Mouse (Mus musculus) lung, postnatal 0 days (tissue): ENCODE results near the gene Ccdc28b. TPM values are rescaled to one million over a fixed set of nuclear protein-coding genes. Genes with fewer than 3 reads are reported as not detected.

Source experiments
- ATAC-seq: fragments of 200-750 bp; cut with Nextera tagmentation; 2 replicates; pipeline ENCODE4 v1.8.0; 2017; ENCODE audit warnings: moderate library complexity
- DNase-seq: peaks from one replicate; pipeline ENCODE4 v3.0.0-alpha.2; 2016; ENCODE audit warnings: low spot score
- H3K27ac ChIP-seq: fragments of 300-500 bp; sonication (generic); 2 replicates; pipeline ENCODE4 v1.5.1; 2014; ENCODE audit warnings: antibody characterized with exemption, mild to moderate bottlenecking, low read length, mixed read lengths
- H3K27me3 ChIP-seq: fragments of 300-500 bp; sonication (generic); replicated peaks from 2 replicates; pipeline ENCODE4 v1.6.1; 2014; ENCODE audit warnings: low read length, mixed read lengths; ENCODE audit not compliant: insufficient read depth
- H3K36me3 ChIP-seq: fragments of 300-500 bp; sonication (generic); 2 replicates; pipeline ENCODE4 v1.6.1; 2014; ENCODE audit warnings: low read length, mixed read lengths; ENCODE audit not compliant: insufficient read depth
- H3K4me1 ChIP-seq: fragments of 300-500 bp; sonication (generic); 2 replicates; pipeline ENCODE4 v1.6.1; 2014; ENCODE audit warnings: antibody characterized with exemption, low read depth, low read length, mixed read lengths; ENCODE audit not compliant: insufficient read depth
- H3K4me2 ChIP-seq: fragments of 300-500 bp; sonication (generic); replicated peaks from 2 replicates; pipeline ENCODE4 v1.6.1; 2014; ENCODE audit warnings: low read depth, mild to moderate bottlenecking, low read length, moderate library complexity, mixed read lengths
- H3K4me3 ChIP-seq: fragments of 300-500 bp; sonication (generic); 2 replicates; pipeline ENCODE4 v1.5.1; 2014; ENCODE audit warnings: low read depth, low read length
- H3K9ac ChIP-seq: fragments of 300-500 bp; sonication (generic); replicated peaks from 2 replicates; pipeline ENCODE4 v1.6.1; 2014; ENCODE audit warnings: low read depth, mild to moderate bottlenecking
- H3K9me3 ChIP-seq: fragments of 300-500 bp; sonication (generic); 2 replicates; pipeline ENCODE4 v1.6.1; 2016; ENCODE audit warnings: low read length, mixed read lengths
- CTCF ChIP-seq: IDR thresholded peaks from 2 replicates; pipeline ENCODE4 v1.5.1; 2016; ENCODE audit warnings: antibody characterized with exemption, mild to moderate bottlenecking
- EP300 ChIP-seq: IDR thresholded peaks from 2 replicates; pipeline ENCODE4 v1.6.1; 2016; ENCODE audit warnings: antibody characterized with exemption, mild to moderate bottlenecking, control low read depth
- WGBS: fragments of 180-500 bp; shearing (Covaris S2); extraction: QIAGEN DNeasy Blood & Tissue Kit; methylation state at CpG from one replicate; pipeline ENCODE4 v1.1.7; 2014; 5-methylcytosine and 5-hydroxymethylcytosine counted together
- polyA plus RNA-seq: library from polyadenylated mRNA; unstranded; fragments of >200 nt; fragmentation: Nextera tagmentation; extraction: Ambion mirVana; gene quantifications from 2 replicates; pipeline ENCODE4 v1.2.1, GENCODE M21; 2015

The Ccdc28b gene
- polyA plus RNA-seq, 1 experiment from 2014 or later = 76.3 TPM

DNA sequence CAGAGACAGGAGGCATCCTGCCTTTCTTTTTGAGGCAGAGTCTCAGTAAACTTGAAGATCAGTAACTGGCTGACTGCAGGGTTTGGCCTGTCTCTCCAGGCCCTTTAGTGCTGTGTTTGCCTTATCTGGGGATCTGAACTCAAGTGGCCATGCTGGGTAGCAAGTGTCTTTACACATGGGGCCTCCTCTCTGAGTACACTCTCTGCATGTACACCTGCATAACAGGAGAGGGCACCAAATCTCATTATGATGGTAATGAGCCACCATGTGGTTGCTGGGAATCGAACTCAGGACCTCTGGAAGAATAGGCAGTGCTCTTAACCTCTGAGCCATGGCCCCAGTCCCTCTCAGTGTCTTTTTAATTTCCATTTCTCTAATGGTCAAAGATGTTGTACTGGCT is 41.5 kb downstream of the Ccdc28b start:
- Histone ChIP-seq H3K27ac (no peak overlapping the region), H3K36me3 (no peaks in the 10 kb centered on the region), H3K9ac (no peak overlapping the region), H3K27me3 (no peaks in the 10 kb centered on the region), H3K4me3 (no peak overlapping the region), H3K4me2 (no peak overlapping the region), H3K9me3 (no peaks in the 10 kb centered on the region), H3K4me1 (peaks cover 6% of the 10 kb centered on the region; the same call in 1 of the 2 replicates)
- TF ChIP-seq EP300 = no peak
- no peak for TF ChIP-seq CTCF
- no peak for ATAC-seq
- DNase-seq = no peak
- 86% methylated on average over 1 of the region's 1 CpGs for WGBS

DNA sequence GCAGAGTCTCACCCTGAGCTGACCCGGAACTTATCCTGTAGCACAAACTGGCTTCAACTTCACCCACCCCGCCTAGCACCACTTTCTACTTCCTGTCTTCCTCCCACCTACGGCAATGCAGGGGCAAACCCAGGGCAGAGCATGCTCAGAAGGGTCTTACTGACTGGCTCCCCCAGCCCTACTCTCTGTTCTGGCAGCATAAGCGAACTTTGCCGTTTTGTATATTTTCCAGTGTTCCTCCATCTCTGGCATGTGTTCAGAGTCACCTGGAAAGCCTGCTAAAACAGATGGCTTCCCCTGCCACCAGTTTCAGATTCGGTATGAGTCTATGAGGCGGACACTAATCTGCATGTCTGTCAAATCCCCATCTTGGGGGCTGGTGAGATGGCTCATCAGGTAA is 43.4 kb downstream of the Ccdc28b start:
- DNase-seq (no peak), ATAC-seq (no peak)
- Histone ChIP-seq H3K27ac (no peak overlapping the region), H3K9ac (no peak overlapping the region), H3K4me3 (no peak overlapping the region), H3K4me2 (no peak overlapping the region), H3K36me3 (no peaks in the 10 kb centered on the region), H3K9me3 (no peaks in the 10 kb centered on the region), H3K27me3 (no peaks in the 10 kb centered on the region), H3K4me1 (peaks cover 6% of the 10 kb centered on the region; the same call in 1 of the 2 replicates)
- no peak for TF ChIP-seq EP300
- TF ChIP-seq CTCF = no peak
- 45% methylated on average over 7 of the region's 7 CpGs for WGBS

DNA sequence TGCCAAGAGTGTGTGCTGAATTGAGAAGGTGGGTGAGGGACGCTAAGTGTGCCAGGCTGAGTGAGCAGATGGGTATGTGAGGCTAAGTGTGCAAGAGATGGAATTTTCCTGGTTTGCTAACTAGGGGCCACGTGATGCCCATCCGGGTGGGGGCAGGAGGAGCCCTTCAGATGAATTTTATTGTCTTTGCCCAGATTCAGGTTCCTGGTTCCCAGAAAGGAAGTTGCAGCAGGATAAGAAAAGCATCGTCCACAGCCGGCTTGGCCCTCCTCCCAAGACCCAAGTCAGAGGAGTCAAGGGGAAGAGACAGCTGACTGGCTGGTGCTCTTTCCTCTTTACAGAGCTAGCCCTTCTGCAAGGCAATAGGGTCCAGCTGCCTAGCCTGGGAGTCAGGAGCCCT is 45.3 kb downstream of the Ccdc28b start, which contains the start of gene Fam167b:
Fam167b (minus strand) TSS at position 84 of the 400 bp plus-strand sequence.
- H3K4me3 ChIP-seq = no peak within 1 kb of the TSS

DNA sequence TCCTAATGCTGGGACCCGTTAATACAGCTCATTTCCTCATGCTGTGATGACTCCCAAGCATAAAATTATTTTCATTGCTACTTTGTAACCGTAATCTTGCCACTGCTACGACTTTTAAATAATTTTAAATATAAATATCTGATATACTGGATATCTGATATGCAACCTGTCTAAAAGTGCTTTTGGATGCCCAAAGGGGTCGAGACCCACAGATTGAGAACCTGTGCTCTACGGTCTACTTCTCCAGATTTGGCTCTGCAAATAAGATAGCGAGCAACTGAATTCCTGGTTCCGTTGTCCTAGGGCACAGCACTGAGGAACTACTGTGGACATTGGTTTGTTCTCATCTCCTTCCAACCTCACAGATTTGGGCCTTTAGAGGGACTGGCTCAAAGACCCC is 46.1 kb downstream of the Ccdc28b start:
- no peak overlapping the region for H3K4me3 ChIP-seq
- no peak overlapping the region; the same call in 1 of the 2 replicates for H3K9ac ChIP-seq
- H3K27ac ChIP-seq = no peak overlapping the region
- TF ChIP-seq EP300 (no peak), CTCF (no peak)
- H3K4me2 ChIP-seq = peak overlapping the region; percentile 20; the same call in 1 of the 2 replicates
- no peaks in the 10 kb centered on the region for H3K4me1 ChIP-seq
- H3K27me3 ChIP-seq = no peaks in the 10 kb centered on the region
- ATAC-seq (no peak), DNase-seq (no peak)
- 79% methylated on average over 7 of the region's 7 CpGs for WGBS
- H3K36me3 ChIP-seq = no peaks in the 10 kb centered on the region
- no peaks in the 10 kb centered on the region for H3K9me3 ChIP-seq

More for the DNA sequence above, 45.3 kb downstream of the Ccdc28b start, which contains the start of gene Fam167b:
- DNase-seq = peak; percentile 42
- ATAC-seq = peak; percentile 50
- WGBS = 53% methylated on average over 5 of the region's 5 CpGs
- no peak within 1 kb of the TSS; the same call in 1 of the 2 replicates for H3K9ac ChIP-seq
- H3K27ac ChIP-seq = peak within 1 kb of the TSS; percentile 43; the same call in 1 of the 2 replicates
- no peaks in the 10 kb centered on the region for H3K9me3 ChIP-seq
- no peaks in the 10 kb centered on the region for H3K4me1 ChIP-seq
- no peaks in the 10 kb centered on the region for H3K36me3 ChIP-seq
- TF ChIP-seq CTCF = no peak
- H3K27me3 ChIP-seq = no peaks in the 10 kb centered on the region
- peak within 1 kb of the TSS; percentile 20; the same call in 1 of the 2 replicates for H3K4me2 ChIP-seq

DNA sequence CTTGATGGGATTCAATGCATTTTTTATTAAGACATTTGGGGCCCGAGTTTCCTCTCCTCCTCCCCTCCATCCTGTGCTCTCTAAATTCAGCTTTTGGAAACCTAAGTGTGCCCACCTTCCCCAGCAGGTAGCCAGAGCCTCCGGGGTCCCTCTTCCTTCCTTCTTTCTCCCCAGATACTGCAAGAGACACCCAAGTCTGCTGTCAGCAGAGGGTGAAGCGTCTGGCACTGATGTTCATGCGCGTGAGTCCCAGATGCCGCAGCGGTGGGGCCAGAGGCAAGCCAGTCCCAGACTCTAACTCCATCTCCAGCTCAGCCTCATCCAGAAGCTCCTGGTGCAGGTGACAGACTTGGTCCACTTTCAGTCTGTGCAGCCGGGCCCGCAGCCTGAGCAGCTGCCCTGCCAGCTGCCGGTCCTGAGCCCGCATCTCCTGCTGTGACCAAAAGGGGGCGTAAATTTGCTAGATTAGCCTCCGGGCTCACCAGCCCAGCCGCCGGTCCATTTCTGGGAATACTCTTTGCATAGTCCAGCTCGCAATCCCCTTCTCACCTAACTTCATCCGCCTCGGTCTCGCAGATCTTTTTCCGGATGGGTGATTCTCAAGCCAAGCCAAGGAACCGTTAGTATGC is 46.8 kb downstream of the Ccdc28b start:
- TF ChIP-seq EP300 = no peak
- peak; percentile 75 for TF ChIP-seq CTCF
- H3K9ac ChIP-seq = no peak overlapping the region
- H3K27ac ChIP-seq = no peak overlapping the region
- H3K27me3 ChIP-seq = no peaks in the 10 kb centered on the region
- 32% methylated on average over 21 of the region's 21 CpGs for WGBS
- ATAC-seq (peak; percentile 52), DNase-seq (peak; percentile 74)
- no peak overlapping the region for H3K4me3 ChIP-seq
- H3K9me3 ChIP-seq = no peaks in the 10 kb centered on the region
- H3K36me3 ChIP-seq = no peaks in the 10 kb centered on the region
- peak overlapping the region; percentile 20; the same call in 1 of the 2 replicates for H3K4me2 ChIP-seq
- no peaks in the 10 kb centered on the region for H3K4me1 ChIP-seq

DNA sequence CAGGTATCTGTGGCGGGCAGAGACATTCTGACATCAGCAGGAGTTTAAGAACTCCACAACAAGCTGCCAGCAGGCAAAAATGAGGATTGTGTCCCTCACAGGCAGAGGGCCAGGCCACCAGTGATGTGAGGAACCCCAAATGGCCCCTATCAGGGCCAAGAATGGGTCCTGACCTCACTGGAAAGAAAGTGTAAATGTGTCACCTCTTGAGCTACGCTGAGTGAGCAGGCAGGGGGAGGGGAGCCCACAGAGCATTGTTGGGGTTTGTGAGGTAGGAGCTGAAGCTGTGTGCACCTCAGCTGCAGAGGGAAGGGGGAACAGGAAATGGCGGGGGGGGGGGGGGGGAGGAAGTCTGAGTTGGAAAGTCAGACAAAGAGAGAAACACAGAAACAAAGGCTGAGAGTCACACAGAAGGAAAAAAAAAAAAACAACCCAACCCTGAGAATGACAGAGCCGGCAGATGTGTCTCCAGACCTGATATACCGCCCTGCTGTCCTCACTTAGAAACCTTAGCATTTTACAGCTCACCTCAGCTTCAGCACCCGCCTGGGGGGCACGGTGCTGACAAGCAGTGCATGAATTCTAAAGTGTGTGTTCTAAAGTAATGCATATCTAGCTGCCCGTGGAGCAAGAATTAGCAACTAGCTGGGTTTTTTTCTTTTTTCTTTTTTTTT is 48.4 kb downstream of the Ccdc28b start:
- Histone ChIP-seq H3K27ac (no peak overlapping the region), H3K27me3 (no peaks in the 10 kb centered on the region), H3K9me3 (no peaks in the 10 kb centered on the region), H3K36me3 (no peaks in the 10 kb centered on the region), H3K4me3 (no peak overlapping the region), H3K4me1 (no peaks in the 10 kb centered on the region), H3K9ac (no peak overlapping the region), H3K4me2 (no peak overlapping the region)
- peak; percentile 36; the same call in 1 of the 2 replicates for ATAC-seq
- 42% methylated on average over 6 of the region's 8 CpGs for WGBS
- DNase-seq = peak; percentile 39
- TF ChIP-seq CTCF = no peak
- TF ChIP-seq EP300 = no peak
